Mouse (Mus musculus): ENCODE data around the gene Atoh7.
A peak's percentile ranks its signal among the peaks of the same experiment; 100 is the strongest.
"Not testable (repeated sequence)": the region's sequence is repeated elsewhere in the genome, so short reads cannot be mapped to it uniquely, and the experiment has no call there.

The Atoh7 gene

GRCm38 (mm10) chr10:63099521-63099920, at the start of gene Atoh7:
TSS of gene Atoh7 (plus strand) at chr10:63099651.
- no peak for DNase-seq

- no peak for DNase-seq
Observed at GRCm38 (mm10) chr10:63051267-63051666, 48.2 kb upstream of the Atoh7 start.

- no peak for DNase-seq
Observed at GRCm38 (mm10) chr10:63052011-63052410, 47.4 kb upstream of the Atoh7 start.

DNA sequence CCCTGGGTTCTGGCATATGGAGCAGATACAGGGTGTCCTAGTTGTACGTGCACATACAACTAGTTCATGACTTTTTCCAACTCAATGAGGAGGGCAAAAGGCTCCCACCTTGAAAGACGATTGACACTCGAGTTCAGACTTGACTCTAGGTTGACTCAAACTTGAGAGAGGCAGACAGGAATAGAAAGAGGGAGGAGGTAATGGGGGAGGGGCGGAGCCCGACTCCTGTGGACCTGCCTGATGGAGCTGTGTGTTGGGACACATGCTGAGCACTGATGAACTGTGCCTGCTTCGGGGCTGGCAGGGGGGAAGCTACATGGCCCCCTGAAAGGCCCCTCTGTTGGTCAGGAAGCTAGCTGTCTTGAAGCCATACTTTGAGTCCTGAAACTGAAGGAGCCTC, 46.4 kb upstream of the Atoh7 start:
- DNase-seq: no peak

DNA sequence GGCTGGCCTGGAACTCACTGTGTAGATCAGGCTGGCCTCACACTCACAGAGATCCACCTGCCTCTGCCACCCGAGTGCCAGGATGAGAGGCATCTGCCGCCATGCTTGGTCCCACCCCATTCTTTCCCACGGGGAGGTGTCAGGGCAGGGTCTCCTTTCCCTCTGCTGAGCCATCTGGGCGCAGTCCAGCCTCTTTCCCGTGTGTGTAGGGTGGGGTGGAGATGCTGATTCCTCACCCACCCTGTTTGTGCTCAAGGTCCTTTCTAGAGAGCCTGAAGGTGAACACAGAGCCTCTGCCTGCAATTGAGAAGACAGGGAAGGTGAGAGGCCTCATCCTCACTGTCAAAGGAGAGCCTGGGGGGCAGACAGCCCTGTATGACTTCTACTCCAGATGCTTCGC, 45.4 kb upstream of the Atoh7 start:
- not testable (repeated sequence) for DNase-seq

GRCm38 (mm10) chr10:63054586-63054985, 44.9 kb upstream of the Atoh7 start:
- DNase-seq: no peak

- peak; percentile 62 for DNase-seq
Observed at GRCm38 (mm10) chr10:63056966-63057750, 42.3 kb upstream of the Atoh7 start.

GRCm38 (mm10) chr10:63059862-63060261, 39.6 kb upstream of the Atoh7 start, which contains the start of gene Pbld1:
TSS of gene Pbld1 (plus strand) at chr10:63060162.
- DNase-seq: no peak

DNA sequence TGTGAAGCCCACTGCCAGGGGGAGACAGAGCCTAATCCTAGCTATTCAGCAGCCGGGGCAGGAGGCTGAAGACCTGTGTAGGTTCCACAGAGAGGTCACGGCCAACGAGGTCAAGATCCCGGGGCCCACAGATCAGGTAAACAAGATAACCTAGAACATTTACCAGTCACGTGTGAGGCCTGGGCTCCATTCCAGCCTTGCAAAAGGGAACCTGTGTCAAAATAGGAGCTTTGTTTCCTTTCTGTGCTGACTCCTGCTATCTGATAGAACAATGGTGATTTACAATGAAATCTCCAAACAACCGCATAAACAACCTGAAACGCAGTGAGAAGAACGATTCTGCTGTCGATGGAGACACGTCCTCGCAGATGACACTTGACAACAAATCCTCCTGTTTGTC, 39.0 kb upstream of the Atoh7 start:
- DNase-seq: peak; percentile 86

DNA sequence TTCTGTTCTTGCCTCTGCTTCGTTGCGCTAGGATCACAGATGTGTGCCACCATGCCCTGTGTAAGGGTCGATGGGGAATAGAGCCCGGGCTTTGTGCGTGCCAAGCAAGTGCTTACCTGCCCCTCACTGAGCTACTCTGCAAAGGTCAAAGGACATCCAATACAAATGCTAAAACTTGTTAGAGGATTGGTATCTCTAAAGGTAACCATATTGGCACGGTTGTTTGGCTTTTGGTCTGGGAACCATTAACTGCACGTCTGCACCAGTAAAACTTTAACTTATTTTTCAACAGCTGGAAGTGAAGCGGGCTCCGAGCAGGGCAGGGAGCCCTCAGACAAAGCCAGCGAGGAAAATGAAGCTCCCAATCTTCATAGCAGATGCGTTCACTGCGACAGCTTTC, 38.2 kb upstream of the Atoh7 start:
- peak; percentile 66 for DNase-seq

DNA sequence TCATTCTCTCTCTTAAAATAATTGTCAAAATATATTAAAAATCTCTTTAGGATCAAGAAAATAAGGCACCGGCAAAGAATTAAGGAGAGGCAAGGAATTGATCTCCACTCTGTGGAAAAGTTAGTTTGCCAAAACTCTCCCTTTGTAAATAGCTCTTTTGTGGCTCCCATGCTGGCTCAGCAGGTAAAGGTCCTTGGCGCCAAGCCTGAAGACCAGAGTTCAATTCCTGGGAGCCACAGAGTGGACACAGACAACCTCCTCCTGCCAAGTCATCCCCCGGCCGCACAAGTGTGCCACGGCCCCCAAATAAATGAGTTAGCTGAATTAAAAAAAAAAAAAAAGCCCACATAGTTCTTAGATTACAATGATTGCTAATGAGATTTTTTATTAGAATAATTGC, 36.8 kb upstream of the Atoh7 start:
- DNase-seq: peak; percentile 77

DNA sequence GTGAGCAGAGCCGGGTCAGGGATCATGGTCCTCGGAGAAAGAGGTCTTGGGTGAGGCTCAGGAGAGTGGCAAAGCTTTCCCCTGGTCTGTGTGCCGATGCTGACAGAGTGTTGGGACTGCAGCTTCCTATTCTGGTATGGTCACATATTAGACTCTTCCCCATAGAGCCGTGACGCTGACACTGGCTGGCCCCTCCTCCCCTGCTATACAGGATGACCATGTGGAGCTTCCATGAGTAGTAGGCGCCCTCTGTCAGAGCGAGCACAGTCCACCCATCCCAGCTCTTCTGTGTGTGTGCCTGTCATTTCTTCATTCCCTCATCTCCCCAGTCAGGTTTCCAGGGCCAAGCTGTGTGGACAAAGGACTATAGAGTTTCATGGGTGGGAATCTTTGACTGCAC, 36.1 kb upstream of the Atoh7 start:
- DNase-seq: no peak

- peak; percentile 33 for DNase-seq
Observed at GRCm38 (mm10) chr10:63064516-63064915, 34.9 kb upstream of the Atoh7 start.

- DNase-seq: no peak
Observed at GRCm38 (mm10) chr10:63065561-63065960, 33.9 kb upstream of the Atoh7 start.

- peak; percentile 84 for DNase-seq
Observed at GRCm38 (mm10) chr10:63065988-63066387, 33.5 kb upstream of the Atoh7 start.

DNA sequence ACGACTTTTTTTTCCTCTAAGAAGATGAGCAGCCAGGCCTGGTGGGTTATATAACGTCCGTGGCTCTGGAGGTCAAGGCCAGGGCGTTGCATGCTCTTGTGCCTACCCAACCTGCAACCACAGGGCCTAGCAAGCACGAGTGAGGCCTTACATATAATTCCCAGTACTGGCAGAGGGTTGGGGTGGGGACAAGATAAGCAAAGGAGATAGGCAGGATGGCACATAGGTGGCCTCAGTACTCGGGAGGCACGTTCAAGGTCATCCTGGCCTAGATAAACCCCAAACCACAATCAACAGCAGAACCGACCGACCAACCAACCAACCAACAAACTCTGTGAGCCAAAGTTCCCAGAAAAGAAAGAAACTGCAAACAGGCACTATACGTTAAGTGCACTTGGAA, 13.1 kb upstream of the Atoh7 start:
- DNase-seq: no peak

- DNase-seq: no peak
Observed at GRCm38 (mm10) chr10:63089103-63089757, 10.2 kb upstream of the Atoh7 start.

DNA sequence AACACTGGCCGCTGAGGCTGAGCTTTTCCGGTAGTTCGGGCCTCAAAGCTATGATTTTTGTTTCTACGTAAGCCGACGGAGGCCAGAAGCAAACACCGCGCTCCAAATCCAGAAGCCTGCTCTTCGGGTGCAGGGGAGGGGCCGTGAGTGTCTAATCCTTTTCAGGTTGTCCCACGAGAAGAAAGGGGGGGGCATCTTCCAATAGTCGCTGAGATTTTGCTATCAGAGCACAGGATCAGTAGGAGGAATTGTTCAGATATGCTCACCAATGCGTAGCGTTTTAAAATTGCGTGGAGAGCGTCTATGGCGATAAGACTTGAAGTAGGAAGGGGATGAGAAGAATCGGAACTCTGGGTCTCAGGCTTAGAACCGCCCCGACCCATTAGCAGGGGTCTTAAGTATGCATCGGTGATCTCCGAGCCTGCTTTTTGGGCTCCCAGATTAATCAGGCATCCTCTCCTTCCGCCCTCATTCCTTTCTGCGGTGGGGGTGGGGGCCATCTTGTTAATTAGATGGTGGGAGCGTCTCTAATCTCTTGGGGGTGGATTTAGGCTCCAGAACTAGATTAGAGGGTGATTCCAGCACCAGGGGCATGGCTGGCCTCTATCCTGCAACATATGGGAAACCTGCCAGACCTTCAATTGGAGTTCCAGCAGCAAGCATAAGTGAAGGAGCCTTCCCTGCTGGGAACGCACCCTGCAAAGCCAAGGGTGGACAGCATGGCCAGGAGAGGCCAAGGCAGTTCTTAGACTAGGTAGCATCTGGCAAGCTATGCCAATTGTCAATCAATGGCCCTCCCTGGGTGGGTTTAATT, 9.5 kb upstream of the Atoh7 start:
- DNase-seq: no peak

DNA sequence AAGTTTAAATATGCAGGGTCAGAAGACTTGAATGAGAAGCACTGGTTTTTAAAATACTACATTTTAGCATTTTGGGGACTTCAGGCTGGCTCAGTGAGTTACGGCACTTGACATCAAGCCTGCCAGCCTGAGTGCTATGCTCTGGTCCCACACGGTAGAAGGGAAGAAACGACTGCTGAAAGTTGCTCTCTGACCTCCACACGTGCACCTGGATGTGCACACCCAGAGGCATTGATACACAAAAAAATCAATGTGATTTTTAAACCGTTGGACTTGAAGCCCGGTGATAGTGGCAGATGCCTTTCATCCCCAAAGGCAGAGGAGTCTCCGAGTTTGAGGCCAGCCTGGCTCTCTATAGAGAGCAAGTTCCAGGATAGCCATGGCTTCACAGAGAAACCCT, 7.5 kb upstream of the Atoh7 start:
- no peak for DNase-seq

- DNase-seq: no peak
Observed at GRCm38 (mm10) chr10:63092616-63093550, 6.6 kb upstream of the Atoh7 start.

- DNase-seq: no peak
Observed at GRCm38 (mm10) chr10:63096757-63097156, 2.7 kb upstream of the Atoh7 start.

DNA sequence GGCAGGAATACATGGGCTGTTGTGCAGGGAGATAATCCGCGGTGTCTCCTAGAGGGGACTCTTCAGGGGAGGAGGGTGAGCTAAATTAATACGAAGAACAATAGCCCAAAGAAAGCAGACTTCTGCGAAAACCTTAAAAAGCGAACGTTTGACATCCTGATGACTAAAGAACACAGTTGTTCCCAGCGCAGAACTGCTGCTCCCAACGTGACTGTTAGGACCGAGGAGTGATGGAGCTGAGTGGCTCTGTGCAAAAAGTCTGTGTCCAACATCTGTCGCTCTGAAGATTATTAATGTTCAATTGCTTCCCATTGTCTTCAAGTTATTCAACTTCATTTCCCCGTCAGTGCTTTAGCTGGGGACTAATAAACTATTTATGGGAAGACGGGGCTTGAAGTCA, 1.3 kb upstream of the Atoh7 start:
- no peak for DNase-seq
